Mouse (Mus musculus) limb, embryonic 12.5 days (tissue): Measurements from ENCODE around the gene D630039A03Rik. TPM values are rescaled to one million over a fixed set of nuclear protein-coding genes. Genes with fewer than 3 reads are reported as not detected.
A peak's percentile ranks its signal among the peaks of the same experiment; 100 is the strongest.
"Not testable (repeated sequence)": the region's sequence is repeated elsewhere in the genome, so short reads cannot be mapped to it uniquely, and the experiment has no call there.

Experiments
- ATAC-seq: fragments of 200-750 bp; cut with Nextera tagmentation; 2 replicates; pipeline ENCODE4 v1.8.0; 2017; ENCODE audit warnings: low read depth, moderate TSS enrichment; ENCODE audit not compliant: insufficient number of reproducible peaks, insufficient read depth, low FRiP score, low TSS enrichment
- H3K27ac ChIP-seq: fragments of 300-500 bp; sonication (generic); 2 replicates; pipeline ENCODE4 v1.5.1; 2016; ENCODE audit warnings: mild to moderate bottlenecking, moderate library complexity
- H3K27me3 ChIP-seq: fragments of 300-500 bp; sonication (generic); 2 replicates; pipeline ENCODE4 v1.6.1; 2016; ENCODE audit warnings: mild to moderate bottlenecking, moderate library complexity
- H3K36me3 ChIP-seq: fragments of 300-500 bp; sonication (generic); 2 replicates; pipeline ENCODE4 v1.6.1; 2016; ENCODE audit warnings: mild to moderate bottlenecking, moderate library complexity
- H3K4me1 ChIP-seq: fragments of 300-500 bp; sonication (generic); replicated peaks from 2 replicates; pipeline ENCODE4 v1.6.1; 2016
- H3K4me2 ChIP-seq: fragments of 300-500 bp; sonication (generic); 2 replicates; pipeline ENCODE4 v1.6.1; 2016; ENCODE audit warnings: mild to moderate bottlenecking, moderate library complexity
- H3K4me3 ChIP-seq: fragments of 300-500 bp; sonication (generic); replicated peaks from 2 replicates; pipeline ENCODE4 v1.5.1; 2016; ENCODE audit warnings: mild to moderate bottlenecking
- H3K9ac ChIP-seq: fragments of 300-500 bp; sonication (generic); replicated peaks from 2 replicates; pipeline ENCODE4 v1.6.1; 2016; ENCODE audit warnings: mild to moderate bottlenecking, moderate library complexity
- H3K9me3 ChIP-seq: fragments of 300-500 bp; sonication (generic); 2 replicates; pipeline ENCODE4 v1.6.1; 2016; ENCODE audit warnings: mild to moderate bottlenecking, moderate library complexity
- WGBS: fragments of 180-500 bp; shearing (Covaris S2); methylation state at CpG from one replicate; pipeline ENCODE4 v1.1.7; 2016; 5-methylcytosine and 5-hydroxymethylcytosine counted together
- polyA plus RNA-seq: library from polyadenylated mRNA; unstranded; fragments of >200 nt; fragmentation: Nextera tagmentation; extraction: Ambion mirVana; gene quantifications from 2 replicates; pipeline ENCODE4 v1.2.1, GENCODE M21; 2016

Gene D630039A03Rik
- polyA plus RNA-seq, 1 experiment from 2014 or later, result 0.33 TPM

GRCm38 (mm10) chr4:57906708-57907107, 9.4 kb downstream of the D630039A03Rik start:
- no peak overlapping the region for H3K4me2 ChIP-seq
- peaks cover 10% of the 10 kb centered on the region for H3K4me1 ChIP-seq
- H3K27ac ChIP-seq, result no peak overlapping the region
- no peaks in the 10 kb centered on the region for H3K9me3 ChIP-seq
- WGBS, result 18% methylated on average over 2 of the region's 2 CpGs
- no peak overlapping the region for H3K9ac ChIP-seq
- no peak overlapping the region for H3K4me3 ChIP-seq
- no peak for ATAC-seq
- no peaks in the 10 kb centered on the region; the same call in 1 of the 2 replicates for H3K27me3 ChIP-seq
- H3K36me3 ChIP-seq, result no peaks in the 10 kb centered on the region

GRCm38 (mm10) chr4:57904638-57905037, 11.5 kb downstream of the D630039A03Rik start:
- no peak overlapping the region for H3K9ac ChIP-seq
- 35% methylated on average over 9 of the region's 9 CpGs for WGBS
- no peak overlapping the region for H3K4me3 ChIP-seq
- H3K9me3 ChIP-seq, result no peaks in the 10 kb centered on the region
- H3K27ac ChIP-seq, result no peak overlapping the region
- ATAC-seq, result 0 out of 2 replicates have a peak, but pooled peaks have one; percentile 7
- H3K4me2 ChIP-seq, result 0 out of 2 replicates have a peak overlapping the region, but pooled peaks have one; percentile 6
- H3K4me1 ChIP-seq, result peaks cover 10% of the 10 kb centered on the region
- H3K27me3 ChIP-seq, result no peaks in the 10 kb centered on the region; the same call in 1 of the 2 replicates
- H3K36me3 ChIP-seq, result no peaks in the 10 kb centered on the region

- Histone ChIP-seq H3K4me2 (0 out of 2 replicates have a peak overlapping the region, but pooled peaks have one; percentile 6), H3K36me3 (no peaks in the 10 kb centered on the region), H3K9me3 (no peaks in the 10 kb centered on the region), H3K9ac (no peak overlapping the region), H3K27me3 (no peaks in the 10 kb centered on the region; the same call in 1 of the 2 replicates), H3K4me3 (no peak overlapping the region), H3K4me1 (peaks cover 10% of the 10 kb centered on the region), H3K27ac (no peak overlapping the region)
- WGBS, result 6% methylated on average over 5 of the region's 5 CpGs
- ATAC-seq, result 0 out of 2 replicates have a peak, but pooled peaks have one; percentile 43
These were observed 11.9 kb downstream of the D630039A03Rik start for GRCm38 (mm10) chr4:57904211-57904610.

GRCm38 (mm10) chr4:57902619-57903018, 13.5 kb downstream of the D630039A03Rik start:
- no peaks in the 10 kb centered on the region for H3K9me3 ChIP-seq
- peaks cover 10% of the 10 kb centered on the region for H3K4me1 ChIP-seq
- H3K9ac ChIP-seq, result no peak overlapping the region
- no peak overlapping the region for H3K27ac ChIP-seq
- no peak overlapping the region for H3K4me3 ChIP-seq
- ATAC-seq, result no peak
- 82% methylated on average over 5 of the region's 5 CpGs for WGBS
- H3K27me3 ChIP-seq, result no peaks in the 10 kb centered on the region
- no peaks in the 10 kb centered on the region; the same call in 1 of the 2 replicates for H3K36me3 ChIP-seq
- no peak overlapping the region for H3K4me2 ChIP-seq

GRCm38 (mm10) chr4:57901210-57901609, 14.9 kb downstream of the D630039A03Rik start:
- 5% methylated on average over 4 of the region's 4 CpGs for WGBS

GRCm38 (mm10) chr4:57896631-57897030, 19.5 kb downstream of the D630039A03Rik start:
- Histone ChIP-seq H3K4me3 (no peak overlapping the region), H3K27ac (no peak overlapping the region), H3K27me3 (no peaks in the 10 kb centered on the region), H3K4me2 (no peak overlapping the region), H3K36me3 (peaks cover 14% of the 10 kb centered on the region), H3K9me3 (no peaks in the 10 kb centered on the region), H3K9ac (no peak overlapping the region), H3K4me1 (peaks cover 28% of the 10 kb centered on the region)
- ATAC-seq, result no peak
- 75% methylated on average over 3 of the region's 3 CpGs for WGBS

More at GRCm38 (mm10) chr4:57901210-57901609, 14.9 kb downstream of the D630039A03Rik start:
- Histone ChIP-seq H3K36me3 (peaks cover 3% of the 10 kb centered on the region; the same call in 1 of the 2 replicates), H3K9me3 (no peaks in the 10 kb centered on the region), H3K4me3 (no peak overlapping the region), H3K27ac (no peak overlapping the region), H3K9ac (no peak overlapping the region), H3K4me2 (no peak overlapping the region), H3K4me1 (peaks cover 14% of the 10 kb centered on the region), H3K27me3 (no peaks in the 10 kb centered on the region)
- no peak for ATAC-seq

GRCm38 (mm10) chr4:57895902-57896301, 20.2 kb downstream of the D630039A03Rik start:
- Histone ChIP-seq H3K9me3 (no peaks in the 10 kb centered on the region), H3K4me2 (no peak overlapping the region), H3K4me1 (peaks cover 34% of the 10 kb centered on the region), H3K27ac (0 out of 2 replicates have a peak overlapping the region, but pooled peaks have one; percentile 29), H3K36me3 (peaks cover 14% of the 10 kb centered on the region), H3K4me3 (no peak overlapping the region), H3K27me3 (no peaks in the 10 kb centered on the region), H3K9ac (no peak overlapping the region)
- no peak for ATAC-seq
- WGBS, result 53% methylated on average over 6 of the region's 6 CpGs

- no peak for ATAC-seq
- Histone ChIP-seq H3K4me2 (no peak overlapping the region), H3K9ac (no peak overlapping the region), H3K27ac (no peak overlapping the region; the same call in 1 of the 2 replicates), H3K27me3 (no peaks in the 10 kb centered on the region), H3K9me3 (no peaks in the 10 kb centered on the region), H3K4me1 (peaks cover 34% of the 10 kb centered on the region), H3K4me3 (no peak overlapping the region), H3K36me3 (peaks cover 14% of the 10 kb centered on the region)
- WGBS, result 50% methylated on average over 5 of the region's 5 CpGs
These were observed 21.0 kb downstream of the D630039A03Rik start for GRCm38 (mm10) chr4:57895140-57895539.

- WGBS, result 68% methylated on average over 10 of the region's 10 CpGs
These were observed 24.0 kb downstream of the D630039A03Rik start for GRCm38 (mm10) chr4:57892001-57892586.

GRCm38 (mm10) chr4:57889773-57890172, 26.3 kb downstream of the D630039A03Rik start:
- Histone ChIP-seq H3K9me3 (no peaks in the 10 kb centered on the region), H3K36me3 (peaks cover 12% of the 10 kb centered on the region), H3K4me2 (no peak overlapping the region), H3K27me3 (no peaks in the 10 kb centered on the region), H3K9ac (no peak overlapping the region), H3K4me3 (no peak overlapping the region), H3K4me1 (peaks cover 29% of the 10 kb centered on the region), H3K27ac (no peak overlapping the region)
- WGBS, result 92% methylated on average over 8 of the region's 8 CpGs
- no peak for ATAC-seq

More at GRCm38 (mm10) chr4:57892001-57892586, 24.0 kb downstream of the D630039A03Rik start:
- Histone ChIP-seq H3K9me3 (no peaks in the 10 kb centered on the region), H3K4me1 (peaks cover 33% of the 10 kb centered on the region), H3K4me3 (no peak overlapping the region), H3K9ac (no peak overlapping the region), H3K27ac (peak overlapping the region; percentile 17; the same call in 1 of the 2 replicates), H3K36me3 (peaks cover 12% of the 10 kb centered on the region), H3K4me2 (no peak overlapping the region), H3K27me3 (no peaks in the 10 kb centered on the region)
- 0 out of 2 replicates have a peak, but pooled peaks have one; percentile 42 for ATAC-seq

GRCm38 (mm10) chr4:57888978-57889377, 27.1 kb downstream of the D630039A03Rik start:
- H3K27me3 ChIP-seq, H3K9me3 ChIP-seq, H3K4me3 ChIP-seq, ATAC-seq, H3K27ac ChIP-seq, H3K9ac ChIP-seq, H3K4me2 ChIP-seq: not testable (repeated sequence)
- 92% methylated on average over 1 of the region's 1 CpGs for WGBS
- H3K4me1 ChIP-seq, result peaks cover 31% of the 10 kb centered on the region
- peaks cover 12% of the 10 kb centered on the region for H3K36me3 ChIP-seq
